ENCODE assay signal across 14 mouse cellular contexts in genomic region chr5:107143406-107143805, GRCm38 (mm10).
"Had no signal": no experiment of that assay in that cellular context is flagged by ENCODE, and none has a peak within 500 bp of the region (broad histone marks: within the 10 kb centered on the region; RNA-seq: fewer than 3 reads in every experiment).

No protein-coding gene starts in this region.

- H3K9ac ChIP-seq: limb, embryonic 15.5 days; midbrain, embryonic 13.5 days; neural tube, embryonic 12.5 days had no signal

- ATAC-seq: intestine, postnatal 0 days; lung, postnatal 0 days had no signal

- H3K27ac ChIP-seq: kidney, postnatal 0 days; limb, embryonic 15.5 days; neural tube, embryonic 12.5 days; stomach, postnatal 0 days had no signal

- H3K9me3 ChIP-seq: limb, embryonic 15.5 days; midbrain, embryonic 13.5 days; neural tube, embryonic 12.5 days had no signal

- H3K27me3 ChIP-seq: limb, embryonic 15.5 days; neural tube, embryonic 12.5 days had no signal

- DNase-seq: kidney, adult 9 months; kidney, postnatal 36 days; layer of hippocampus, adult 9-11 months; layer of hippocampus, postnatal 36 days; lung, adult 2 months; lung, postnatal 36 days; thymus, postnatal 4 days had no signal

- H3K4me2 ChIP-seq: limb, embryonic 15.5 days; midbrain, embryonic 13.5 days; neural tube, embryonic 12.5 days had no signal

- H3K4me3 ChIP-seq: limb, embryonic 15.5 days; midbrain, embryonic 13.5 days; neural tube, embryonic 12.5 days had no signal

- H3K36me3 ChIP-seq: midbrain, embryonic 13.5 days; neural tube, embryonic 12.5 days had no signal
